Mouse (Mus musculus) common myeloid progenitor, adult 5-6 weeks (primary cell): Measurements from ENCODE around the gene Aldh3a2. TPM values are rescaled to one million over a fixed set of nuclear protein-coding genes. Genes with fewer than 3 reads are reported as not detected.
"Not testable (repeated sequence)": the region's sequence is repeated elsewhere in the genome, so short reads cannot be mapped to it uniquely, and the experiment has no call there.

Experiments used
- ATAC-seq: replicated peaks from 2 replicates; pipeline ENCODE4 v1.8.0; 2016; ENCODE audit warnings: low read depth, mild to moderate bottlenecking, moderate TSS enrichment, inconsistent platforms; ENCODE audit not compliant: poor library complexity, severe bottlenecking
- total RNA-seq: library from RNA; stranded (forward); fragments of 200-1000, 187-1606 nt; gene quantifications from 2 replicates; pipeline ENCODE4 v1.2.3, GENCODE M21; 2017

The Aldh3a2 gene
- total RNA-seq: 14.5 and 37.3 TPM in 2 replicates

- peak; percentile 98 for ATAC-seq
Observed at GRCm38 (mm10) chr11:61266551-61267533, at the start of gene Aldh3a2. TSS of gene Aldh3a2 (minus strand) at chr11:61267464.

GRCm38 (mm10) chr11:61316864-61317263 is 49.6 kb upstream of the Aldh3a2 start:
- no peak for ATAC-seq

DNA sequence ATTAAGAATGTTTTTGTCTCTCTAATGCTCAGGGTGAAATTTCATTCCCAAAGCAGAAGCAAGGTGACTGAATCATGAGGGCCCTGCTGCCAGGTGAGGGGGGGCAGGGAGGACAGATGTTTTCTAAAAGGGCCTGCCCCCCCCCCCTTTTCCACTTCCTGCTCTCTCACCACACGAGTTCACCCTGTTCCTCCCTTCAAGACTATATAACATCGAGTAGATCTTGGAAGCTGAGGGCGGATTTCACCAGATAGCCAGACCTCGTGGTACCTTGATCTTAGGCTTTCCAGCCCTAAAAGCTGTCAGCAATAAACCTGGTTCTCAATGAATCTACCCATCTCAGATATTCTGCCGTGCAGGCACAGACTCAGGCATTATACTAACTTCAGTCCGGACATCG is 43.1 kb upstream of the Aldh3a2 start:
- ATAC-seq: no peak

DNA sequence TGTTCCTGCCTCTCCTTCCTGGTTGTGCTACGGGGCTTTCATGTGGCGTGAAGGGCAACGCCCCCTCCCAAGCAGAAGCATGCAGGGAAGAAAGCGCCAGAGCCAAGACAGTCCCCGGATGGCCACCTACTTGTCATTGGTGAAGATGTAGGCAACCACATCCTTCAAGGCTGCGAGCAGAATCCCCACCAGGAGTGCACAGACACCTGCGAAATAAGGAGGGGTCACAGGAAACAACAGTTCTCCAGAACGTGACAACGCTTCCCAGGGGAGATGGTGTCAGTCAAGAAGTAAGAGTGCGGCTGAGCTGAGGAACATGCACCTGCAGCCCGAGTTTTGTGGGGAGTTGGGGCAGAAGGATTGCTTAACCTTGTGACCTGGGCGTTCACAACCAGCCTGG is 42.6 kb upstream of the Aldh3a2 start:
- no peak for ATAC-seq

GRCm38 (mm10) chr11:61307795-61308194 is 40.5 kb upstream of the Aldh3a2 start:
- ATAC-seq: 0 out of 2 replicates have a peak, but pooled peaks have one; percentile 18

- no peak for ATAC-seq
Observed at GRCm38 (mm10) chr11:61305377-61305776, 38.1 kb upstream of the Aldh3a2 start.

GRCm38 (mm10) chr11:61304535-61304934 is 37.3 kb upstream of the Aldh3a2 start:
- not testable (repeated sequence) for ATAC-seq

DNA sequence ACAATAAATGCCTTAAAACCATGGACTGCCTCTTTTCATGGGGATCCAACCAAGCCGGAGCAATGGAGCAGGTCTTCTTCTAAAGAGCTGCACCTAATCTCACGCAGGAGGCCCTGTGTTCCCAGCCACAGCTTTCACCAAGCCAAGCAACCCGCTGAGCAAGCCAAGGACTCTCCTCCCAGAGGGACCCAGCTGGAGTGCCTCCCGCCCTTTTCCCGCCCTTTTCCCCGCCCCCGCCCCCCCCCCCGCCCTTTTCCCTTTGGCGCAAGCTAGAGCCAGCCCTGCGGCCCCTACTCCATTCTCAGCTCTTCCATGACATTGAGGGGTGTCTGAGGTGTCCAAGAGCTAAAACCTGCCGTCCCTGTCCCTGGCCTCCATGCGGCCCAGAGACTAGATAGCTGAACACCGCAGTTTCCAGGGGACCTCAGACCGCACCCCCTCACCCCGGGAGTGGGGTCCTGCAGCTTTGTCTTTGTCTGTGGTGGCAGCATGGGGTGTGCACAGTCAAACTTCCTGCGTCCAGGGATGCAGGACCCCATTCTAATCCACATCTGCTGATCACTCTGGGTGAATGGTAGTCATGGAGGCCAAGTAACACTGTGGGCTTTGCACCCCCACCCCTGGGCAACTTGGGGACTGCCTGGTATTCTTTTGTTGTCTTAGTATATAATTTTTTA is 33.6 kb upstream of the Aldh3a2 start:
- no peak for ATAC-seq

DNA sequence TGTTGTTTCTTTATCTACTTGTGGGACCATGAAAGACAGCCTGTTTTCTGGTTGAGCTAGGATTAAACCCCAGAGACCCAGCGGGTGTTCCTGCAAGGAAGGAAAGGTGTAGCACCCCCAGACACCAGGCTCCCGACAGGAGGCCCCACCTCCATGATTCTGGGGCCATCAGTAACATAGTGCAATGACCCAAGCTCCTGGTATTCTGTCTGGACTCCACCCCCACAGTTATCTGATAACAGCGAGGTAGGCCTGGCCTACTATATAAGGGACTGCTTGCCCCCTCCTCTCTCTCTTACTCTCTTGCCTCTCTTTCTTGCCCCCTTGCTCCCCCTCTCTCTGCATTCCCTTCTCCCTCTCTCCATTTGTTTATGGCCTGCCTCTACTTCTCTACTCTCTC is 32.9 kb upstream of the Aldh3a2 start:
- ATAC-seq: no peak

DNA sequence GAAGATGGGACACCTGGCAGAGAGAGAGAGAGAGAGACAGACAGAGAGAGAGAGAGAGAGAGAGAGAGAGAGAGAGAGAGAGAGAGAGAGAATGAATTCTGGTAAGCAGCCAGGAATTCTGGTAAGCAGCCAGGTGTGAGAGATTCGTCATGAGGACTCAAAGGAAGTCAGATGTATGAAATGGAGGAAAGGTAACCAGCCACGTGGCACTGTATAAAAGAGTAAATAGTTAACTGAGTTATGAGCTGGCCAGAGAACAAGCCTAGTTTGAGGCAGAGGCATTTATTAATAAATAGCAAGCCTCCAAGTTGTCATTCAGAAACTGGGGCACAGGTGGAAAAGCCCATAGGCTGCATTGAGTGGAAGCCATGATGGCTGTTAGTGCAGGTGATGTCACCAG is 30.6 kb upstream of the Aldh3a2 start:
- no peak for ATAC-seq

GRCm38 (mm10) chr11:61297326-61297725 is 30.1 kb upstream of the Aldh3a2 start:
- no peak for ATAC-seq

GRCm38 (mm10) chr11:61296556-61296955 is 29.3 kb upstream of the Aldh3a2 start:
- no peak for ATAC-seq

DNA sequence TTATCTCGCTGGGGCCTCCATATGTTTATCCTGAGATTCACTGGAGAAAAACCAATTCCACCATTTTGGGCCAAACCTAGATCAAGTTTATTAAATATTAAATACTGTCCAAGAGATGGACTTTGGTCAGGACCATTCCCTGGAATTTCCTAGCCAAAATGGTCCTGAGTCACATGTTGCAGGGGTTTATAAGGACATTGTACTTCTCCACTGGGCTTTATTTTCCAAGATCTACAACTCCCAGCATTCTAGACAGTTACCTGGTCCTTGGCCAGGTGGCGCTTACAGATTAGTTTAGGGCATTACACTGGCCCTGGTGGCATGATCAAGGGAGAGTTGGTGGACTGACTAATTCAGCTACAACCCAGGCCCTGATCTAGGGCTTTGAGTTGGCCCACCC is 28.3 kb upstream of the Aldh3a2 start:
- ATAC-seq: no peak

DNA sequence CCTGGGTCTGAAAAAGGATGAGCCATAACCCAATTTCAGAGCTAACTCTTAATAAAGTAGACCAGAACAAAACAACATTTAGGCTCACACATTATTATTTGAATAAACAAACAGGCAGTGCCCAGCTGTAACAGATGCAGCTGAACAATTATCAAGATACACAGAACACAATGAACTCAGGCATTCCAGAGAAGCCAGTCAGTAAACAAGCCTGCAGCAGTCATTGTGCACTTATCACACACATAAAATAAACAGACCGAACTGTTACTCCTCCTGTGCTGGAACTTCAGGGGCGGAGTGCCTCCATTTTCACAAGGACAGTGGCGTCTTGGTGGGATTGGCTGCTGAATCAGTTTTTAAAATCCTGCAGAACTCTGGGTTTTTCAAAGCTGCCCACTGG is 27.2 kb upstream of the Aldh3a2 start:
- ATAC-seq: no peak

GRCm38 (mm10) chr11:61293251-61293650 is 26.0 kb upstream of the Aldh3a2 start:
- no peak for ATAC-seq

DNA sequence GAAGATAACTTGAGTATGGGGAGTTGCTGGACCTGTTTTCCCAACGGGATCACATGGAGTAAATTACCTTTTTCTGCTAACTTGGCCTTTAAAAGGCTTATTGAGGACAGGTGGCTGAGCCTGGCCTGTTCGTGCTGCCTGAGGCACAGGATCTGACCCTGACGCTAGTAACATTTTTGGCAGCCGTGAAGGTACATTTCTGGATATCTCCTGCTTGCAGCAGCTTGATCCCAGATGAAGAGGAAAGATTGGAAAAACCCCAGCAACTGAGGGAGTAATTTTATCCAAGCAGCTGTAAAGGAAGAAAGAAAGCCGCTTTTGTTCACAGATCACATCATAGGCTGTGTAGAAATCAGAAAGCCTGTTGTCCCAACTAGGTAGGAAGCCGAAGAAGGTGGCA is 17.1 kb upstream of the Aldh3a2 start:
- ATAC-seq: no peak

DNA sequence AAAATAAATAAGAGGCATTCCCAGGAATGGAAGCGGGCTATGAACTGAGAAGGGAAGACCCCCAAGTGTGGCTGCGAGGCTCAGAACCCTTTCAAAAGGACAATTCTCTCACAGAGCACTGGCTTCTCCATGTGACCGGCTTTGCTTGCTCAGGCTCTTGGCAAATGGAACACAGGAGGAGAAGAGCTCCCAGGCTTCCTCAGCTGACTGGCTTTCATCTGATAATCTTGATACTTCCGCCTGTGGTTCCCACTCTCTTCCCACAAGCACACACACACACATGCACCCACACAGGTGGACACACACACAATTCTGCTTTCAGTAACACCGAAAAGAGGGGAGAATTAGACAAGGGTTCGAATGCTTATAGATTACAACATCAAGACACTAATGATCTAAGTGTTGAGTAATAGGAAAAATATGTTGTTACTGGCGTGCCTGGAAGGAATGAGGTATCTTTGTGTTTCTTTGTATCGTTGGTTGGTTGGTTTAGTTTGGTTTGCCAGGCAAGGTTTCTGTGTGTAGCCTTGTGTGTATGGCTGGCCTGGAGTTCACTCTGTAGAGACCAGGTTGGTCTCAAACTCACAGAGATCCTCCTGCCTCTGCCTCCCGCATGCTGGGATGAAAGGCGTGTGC is 16.3 kb upstream of the Aldh3a2 start:
- ATAC-seq: no peak

- ATAC-seq: no peak
Observed at GRCm38 (mm10) chr11:61278445-61279077, 11.3 kb upstream of the Aldh3a2 start.

GRCm38 (mm10) chr11:61277937-61278336 is 10.7 kb upstream of the Aldh3a2 start:
- no peak for ATAC-seq

GRCm38 (mm10) chr11:61276482-61276881 is 9.2 kb upstream of the Aldh3a2 start:
- ATAC-seq: no peak
